Mouse (Mus musculus) forebrain, embryonic 16.5 days (tissue): ENCODE data around the gene Dut. TPM values are rescaled to one million over a fixed set of nuclear protein-coding genes. Genes with fewer than 3 reads are reported as not detected.

ENCODE experiments used
- ATAC-seq: fragments of 200-750 bp; cut with Nextera tagmentation; 2 replicates; pipeline ENCODE4 v1.8.0; 2017; ENCODE audit warnings: mild to moderate bottlenecking, moderate library complexity
- H3K27ac ChIP-seq: fragments of 300-500 bp; sonication (generic); 2 replicates; pipeline ENCODE4 v1.5.1; 2014; ENCODE audit warnings: low read length, control low read depth
- H3K27me3 ChIP-seq: fragments of 300-500 bp; sonication (generic); replicated peaks from 2 replicates; pipeline ENCODE4 v1.6.1; 2014; ENCODE audit warnings: low read length; ENCODE audit not compliant: control insufficient read depth, insufficient read depth
- H3K36me3 ChIP-seq: fragments of 300-500 bp; sonication (generic); 2 replicates; pipeline ENCODE4 v1.6.1; 2014; ENCODE audit not compliant: control insufficient read depth, insufficient read depth
- H3K4me1 ChIP-seq: fragments of 300-500 bp; sonication (generic); replicated peaks from 2 replicates; pipeline ENCODE4 v1.6.1; 2014; ENCODE audit warnings: low read length; ENCODE audit not compliant: control insufficient read depth, insufficient read depth
- H3K4me2 ChIP-seq: fragments of 300-500 bp; sonication (generic); 2 replicates; pipeline ENCODE4 v1.6.1; 2014; ENCODE audit warnings: mild to moderate bottlenecking, low read length, control low read depth
- H3K4me3 ChIP-seq: fragments of 300-500 bp; sonication (generic); replicated peaks from 2 replicates; pipeline ENCODE4 v1.5.1; 2014; ENCODE audit warnings: mild to moderate bottlenecking, low read length, control low read depth
- H3K9ac ChIP-seq: fragments of 300-500 bp; sonication (generic); replicated peaks from 2 replicates; pipeline ENCODE4 v1.6.1; 2014; ENCODE audit warnings: low read depth, low read length, control low read depth
- H3K9me3 ChIP-seq: fragments of 300-500 bp; sonication (generic); 2 replicates; pipeline ENCODE4 v1.6.1; 2016; ENCODE audit warnings: low read length; ENCODE audit not compliant: control insufficient read depth
- WGBS: fragments of 180-500 bp; shearing (Covaris S2); extraction: QIAGEN DNeasy Blood & Tissue Kit; methylation state at CpG from one replicate; pipeline ENCODE4 v1.1.7; 2014; 5-methylcytosine and 5-hydroxymethylcytosine counted together
- polyA plus RNA-seq: library from polyadenylated mRNA; unstranded; fragments of >200 nt; fragmentation: Nextera tagmentation; extraction: Ambion mirVana; gene quantifications from 2 replicates; pipeline ENCODE4 v1.2.1, GENCODE M21; 2015

Gene Dut
- polyA plus RNA-seq, 1 experiment from 2014 or later = 87.9 TPM

DNA sequence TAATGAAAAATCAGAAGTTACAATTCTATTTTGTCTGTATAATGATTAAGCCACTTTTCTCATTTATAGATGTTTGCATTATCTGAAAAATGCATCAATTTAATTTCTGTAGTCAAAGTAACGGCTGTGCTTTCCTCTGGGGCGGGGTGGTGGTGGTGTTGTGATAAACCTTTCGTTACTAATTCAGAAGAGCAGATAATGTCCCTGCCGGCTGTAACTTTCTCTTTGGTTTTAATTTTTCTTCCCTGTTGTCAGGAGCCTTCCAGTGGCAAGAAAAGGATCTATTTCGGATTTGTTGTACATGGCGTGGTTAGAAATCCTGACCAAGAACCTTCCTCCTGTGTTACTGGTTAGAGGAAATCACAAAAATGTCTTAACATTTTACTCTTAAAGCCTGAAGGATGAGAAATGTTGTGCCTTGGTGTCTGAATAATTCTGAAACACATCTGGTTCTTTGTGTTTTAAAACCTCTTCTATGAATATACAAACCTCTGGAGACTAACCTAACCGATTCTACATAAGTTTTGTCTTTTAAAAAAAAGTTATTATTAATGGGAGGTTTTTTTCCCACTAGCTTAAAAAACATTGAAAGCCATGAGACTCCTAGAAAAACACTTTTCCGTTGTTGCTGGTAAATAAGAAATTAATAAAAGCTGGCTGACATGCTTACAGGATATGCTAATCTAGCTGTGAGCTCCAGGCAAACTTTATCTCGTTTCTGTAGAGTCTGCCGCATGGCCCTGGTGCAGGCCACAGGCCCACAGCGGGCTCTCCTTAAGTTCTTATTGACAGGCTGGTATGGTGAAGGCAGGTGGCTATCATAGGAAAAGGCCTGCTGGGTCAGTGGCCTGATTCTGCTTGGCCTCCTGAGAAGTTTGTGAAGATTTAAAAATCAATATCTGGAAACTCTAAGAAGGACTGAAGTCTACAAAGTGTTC, 18.2 kb upstream of the Dut start:
- Histone ChIP-seq H3K36me3 (no peaks in the 10 kb centered on the region), H3K4me2 (no peak overlapping the region), H3K4me1 (no peaks in the 10 kb centered on the region), H3K4me3 (no peak overlapping the region), H3K9me3 (no peaks in the 10 kb centered on the region), H3K27me3 (no peaks in the 10 kb centered on the region), H3K27ac (no peak overlapping the region), H3K9ac (no peak overlapping the region)
- 87% methylated on average over 11 of the region's 11 CpGs for WGBS
- no peak for ATAC-seq

DNA sequence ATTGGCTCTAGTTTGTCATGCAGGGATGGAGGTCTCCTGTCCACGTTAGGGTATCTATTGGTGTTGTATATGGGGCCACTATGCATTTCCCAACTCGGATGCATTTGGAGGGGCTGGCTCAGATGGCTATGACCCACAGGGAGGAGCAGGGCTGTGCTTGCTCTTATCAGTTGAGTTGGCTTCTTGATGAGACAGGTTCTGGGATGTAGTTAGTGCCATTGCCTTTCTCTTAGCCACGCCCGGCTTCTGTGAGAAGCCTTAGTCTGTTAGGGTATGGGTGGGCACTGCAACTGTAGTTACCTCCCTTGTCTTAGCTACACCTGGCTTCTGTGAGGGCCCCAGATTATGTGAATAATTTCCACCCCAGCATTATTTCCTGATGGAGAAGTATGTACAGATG, 14.8 kb upstream of the Dut start:
- Histone ChIP-seq H3K9me3 (no peaks in the 10 kb centered on the region), H3K36me3 (no peaks in the 10 kb centered on the region), H3K27ac (no peak overlapping the region), H3K27me3 (no peaks in the 10 kb centered on the region), H3K4me1 (no peaks in the 10 kb centered on the region), H3K9ac (no peak overlapping the region), H3K4me2 (no peak overlapping the region), H3K4me3 (no peak overlapping the region)
- no peak for ATAC-seq
- WGBS = 91% methylated on average over 4 of the region's 4 CpGs

DNA sequence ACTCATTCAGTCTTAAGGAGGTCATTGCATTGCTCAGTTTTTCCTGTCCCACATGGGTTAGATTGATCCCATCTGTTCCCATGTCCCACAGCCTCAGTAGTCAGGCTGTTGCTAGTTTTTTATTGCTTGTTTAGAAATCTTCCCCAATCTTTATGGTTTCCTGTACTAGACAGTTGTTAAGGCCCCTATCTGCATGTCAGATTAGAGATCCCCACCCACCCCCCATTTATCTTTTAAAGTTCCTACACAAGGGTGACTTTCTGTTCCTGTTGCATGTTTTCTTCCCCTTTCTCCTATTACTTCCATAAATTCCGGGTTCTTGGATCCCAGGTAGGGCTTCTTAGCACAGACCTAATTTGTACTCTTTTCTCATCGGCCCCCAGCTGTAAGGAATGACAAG, 13.5 kb upstream of the Dut start:
- no peak overlapping the region for H3K27ac ChIP-seq
- H3K9me3 ChIP-seq = no peaks in the 10 kb centered on the region
- H3K4me2 ChIP-seq = no peak overlapping the region
- H3K27me3 ChIP-seq = no peaks in the 10 kb centered on the region
- H3K4me3 ChIP-seq = no peak overlapping the region
- ATAC-seq = no peak
- WGBS = 87% methylated on average over 2 of the region's 2 CpGs
- H3K4me1 ChIP-seq = no peaks in the 10 kb centered on the region
- no peak overlapping the region for H3K9ac ChIP-seq
- H3K36me3 ChIP-seq = no peaks in the 10 kb centered on the region

DNA sequence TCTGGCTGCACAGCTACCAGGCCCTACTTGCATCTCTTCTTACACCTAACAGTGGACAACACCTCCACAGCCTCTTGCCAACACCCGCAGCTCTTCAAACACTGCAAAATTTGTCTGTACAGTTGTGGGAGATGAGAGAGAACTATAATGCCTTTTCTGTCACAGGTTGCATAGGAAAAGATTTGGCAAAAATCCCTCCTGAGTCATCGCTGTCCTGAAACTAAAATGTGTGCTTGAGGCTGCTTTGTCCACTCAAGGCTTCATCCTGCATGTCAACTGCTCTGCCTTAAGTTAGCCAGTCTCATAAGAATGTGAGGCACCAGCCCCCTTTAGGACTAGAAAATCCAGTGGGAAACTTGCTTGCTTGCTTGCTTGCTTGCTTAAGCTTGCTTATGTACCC, 12.9 kb upstream of the Dut start:
- WGBS = 97% methylated on average over 2 of the region's 2 CpGs
- Histone ChIP-seq H3K4me2 (no peak overlapping the region), H3K4me3 (no peak overlapping the region), H3K4me1 (no peaks in the 10 kb centered on the region), H3K9ac (no peak overlapping the region), H3K27ac (no peak overlapping the region), H3K9me3 (no peaks in the 10 kb centered on the region), H3K27me3 (no peaks in the 10 kb centered on the region), H3K36me3 (no peaks in the 10 kb centered on the region)
- ATAC-seq = no peak

DNA sequence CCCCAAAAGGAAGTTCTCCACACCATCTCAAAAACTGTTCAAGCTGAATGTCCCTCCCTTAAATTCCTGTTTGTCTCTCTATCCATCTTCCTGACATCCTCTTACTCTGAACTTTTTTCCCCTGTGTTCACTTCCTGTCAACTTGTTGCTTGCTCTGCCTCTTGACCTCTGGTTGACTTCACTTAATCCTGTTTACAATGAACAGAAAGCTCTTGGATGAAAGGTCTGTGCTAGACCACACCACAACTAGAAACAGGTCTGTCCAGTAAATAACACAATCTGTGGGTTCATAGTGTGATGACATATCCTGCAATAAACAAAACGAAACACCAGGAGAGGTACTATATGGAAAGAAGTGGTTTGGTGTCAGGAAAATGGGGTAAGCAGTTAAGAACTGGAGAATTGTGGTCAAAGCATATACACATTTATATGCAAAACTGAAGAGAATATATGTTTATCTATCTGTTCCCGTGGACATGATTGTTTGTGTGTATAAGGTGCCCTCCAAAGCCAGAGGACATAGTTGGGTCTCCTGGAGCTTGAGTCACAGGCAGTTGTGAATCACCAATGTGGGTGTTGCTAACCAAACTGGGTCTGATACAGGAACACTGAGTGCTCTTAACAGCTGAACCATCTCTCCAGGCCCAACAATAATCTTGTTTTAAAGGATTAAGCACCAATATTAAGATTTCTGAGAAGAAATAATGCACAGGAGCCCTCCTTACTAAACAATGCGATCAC, 1.3 kb upstream of the Dut start:
- no peak for ATAC-seq
- 93% methylated on average over 3 of the region's 3 CpGs for WGBS

DNA sequence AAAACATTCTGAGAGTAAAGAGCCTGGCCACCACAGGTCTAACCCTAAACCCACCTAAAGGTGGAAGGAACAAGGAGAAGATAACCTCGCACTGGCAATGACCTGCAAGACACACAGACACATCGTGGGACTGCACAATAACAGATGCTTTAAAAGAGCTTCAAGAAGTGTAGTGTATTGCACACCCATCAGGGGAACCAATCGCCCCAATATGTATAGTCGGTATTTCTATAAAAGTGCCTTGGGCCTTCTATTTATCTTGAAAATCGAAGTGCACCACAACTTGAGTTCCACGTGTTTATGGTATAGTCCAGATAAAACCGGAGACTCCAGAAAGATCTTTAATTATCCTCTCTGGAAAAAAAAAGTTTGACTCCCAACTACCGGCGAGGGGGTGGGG, 321 bp upstream of the Dut start:
- ATAC-seq = no peak
- Histone ChIP-seq H3K27me3 (no peaks in the 10 kb centered on the region), H3K9ac (peak overlapping the region; percentile 72), H3K4me3 (peak overlapping the region; percentile 88), H3K4me2 (peak overlapping the region; percentile 73), H3K9me3 (no peaks in the 10 kb centered on the region), H3K4me1 (peaks cover 13% of the 10 kb centered on the region), H3K27ac (no peak overlapping the region; the same call in 1 of the 2 replicates), H3K36me3 (0 out of 2 replicates have a peak, but pooled peaks cover 3% of the 10 kb centered on the region)
- WGBS = 21% methylated on average over 9 of the region's 9 CpGs

More for the DNA sequence above, 1.3 kb upstream of the Dut start:
- 0 out of 2 replicates have a peak, but pooled peaks cover 3% of the 10 kb centered on the region for H3K36me3 ChIP-seq
- no peak overlapping the region for H3K9ac ChIP-seq
- H3K4me3 ChIP-seq = no peak overlapping the region
- H3K27me3 ChIP-seq = no peaks in the 10 kb centered on the region
- H3K9me3 ChIP-seq = no peaks in the 10 kb centered on the region
- H3K4me1 ChIP-seq = peaks cover 13% of the 10 kb centered on the region
- no peak overlapping the region for H3K4me2 ChIP-seq
- H3K27ac ChIP-seq = no peak overlapping the region

DNA sequence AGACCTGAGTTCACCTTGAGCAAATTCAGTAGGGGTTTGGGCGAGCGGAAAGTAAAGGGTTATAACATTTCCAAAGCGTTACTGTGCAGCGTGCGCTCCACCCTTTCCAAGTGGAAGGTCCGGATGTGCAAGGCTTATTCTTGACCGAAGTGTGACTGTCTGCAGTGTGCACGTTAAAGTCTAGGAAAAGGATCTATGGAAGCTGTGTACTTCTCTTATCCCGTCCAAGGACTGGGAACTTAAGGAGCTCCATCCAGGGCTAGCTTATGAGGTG, 909 bp downstream of the Dut start:
- peak overlapping the region; percentile 88 for H3K4me3 ChIP-seq
- no peaks in the 10 kb centered on the region for H3K9me3 ChIP-seq
- H3K27ac ChIP-seq = peak overlapping the region; percentile 87
- H3K9ac ChIP-seq = peak overlapping the region; percentile 72
- 0 out of 2 replicates have a peak, but pooled peaks cover 3% of the 10 kb centered on the region for H3K36me3 ChIP-seq
- peak overlapping the region; percentile 73 for H3K4me2 ChIP-seq
- no peaks in the 10 kb centered on the region for H3K27me3 ChIP-seq
- H3K4me1 ChIP-seq = peaks cover 13% of the 10 kb centered on the region
- ATAC-seq = peak; percentile 17; the same call in 1 of the 2 replicates
- WGBS = 0% methylated on average over 9 of the region's 9 CpGs

DNA sequence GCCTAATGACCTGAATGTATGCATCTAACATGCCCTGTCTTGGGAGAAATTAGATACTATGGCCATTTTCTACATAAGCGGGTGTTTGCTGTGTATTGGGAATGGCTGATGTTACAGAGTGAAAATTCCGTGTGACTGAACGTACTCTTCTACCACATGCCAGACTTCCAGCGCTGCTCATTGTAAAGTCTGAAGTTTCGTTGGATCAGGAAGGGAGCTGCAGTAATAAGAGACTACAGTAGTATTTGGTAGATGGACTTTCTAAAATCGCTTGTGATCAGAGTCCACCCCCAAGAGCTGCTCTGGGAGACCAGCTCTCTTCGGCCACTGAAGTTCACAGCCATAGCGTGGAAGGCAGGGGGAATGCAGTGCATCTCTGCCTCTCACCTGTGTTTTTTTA, 1.3 kb downstream of the Dut start:
- Histone ChIP-seq H3K4me1 (peaks cover 13% of the 10 kb centered on the region), H3K4me3 (peak overlapping the region; percentile 88), H3K36me3 (0 out of 2 replicates have a peak, but pooled peaks cover 3% of the 10 kb centered on the region), H3K27ac (peak overlapping the region; percentile 87; the same call in 1 of the 2 replicates), H3K9me3 (no peaks in the 10 kb centered on the region), H3K27me3 (no peaks in the 10 kb centered on the region), H3K9ac (peak overlapping the region; percentile 72), H3K4me2 (peak overlapping the region; percentile 73)
- ATAC-seq = no peak
- WGBS = 1% methylated on average over 8 of the region's 8 CpGs

DNA sequence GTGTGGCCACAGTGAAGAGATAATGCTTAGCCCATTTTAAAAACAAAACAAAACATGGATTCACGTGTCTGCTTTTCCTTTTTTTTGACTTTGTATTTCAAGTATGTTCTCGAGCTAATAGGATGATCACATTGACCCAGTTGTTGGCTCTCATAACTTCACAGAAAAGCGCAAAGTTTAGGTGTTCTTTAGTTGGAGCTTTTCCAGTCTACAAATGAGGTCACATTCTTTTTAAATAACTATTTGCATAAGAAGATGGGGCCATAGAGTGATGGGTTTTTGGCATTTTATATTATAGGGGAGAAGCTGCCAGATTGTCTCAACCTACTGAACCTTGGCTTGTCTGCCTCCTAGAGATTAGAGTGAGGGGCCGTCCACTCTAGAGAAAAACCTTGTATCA, 2.3 kb downstream of the Dut start:
- Histone ChIP-seq H3K36me3 (peaks cover 11% of the 10 kb centered on the region), H3K27ac (no peak overlapping the region), H3K27me3 (no peaks in the 10 kb centered on the region), H3K4me1 (peaks cover 13% of the 10 kb centered on the region), H3K9ac (no peak overlapping the region), H3K4me2 (no peak overlapping the region; the same call in 1 of the 2 replicates), H3K4me3 (no peak overlapping the region), H3K9me3 (0 out of 2 replicates have a peak, but pooled peaks cover 2% of the 10 kb centered on the region)
- no peak for ATAC-seq
- 74% methylated on average over 4 of the region's 4 CpGs for WGBS
